Mouse (Mus musculus) 3T3-L1 (cell line): ENCODE measurements around the gene Tuft1.

Source experiments
- DNase-seq: peaks from one replicate; pipeline ENCODE4 v3.0.0-alpha.2; 2015; ENCODE audit warnings: low read depth, low spot score

The Tuft1 gene

GRCm38 (mm10) chr3:94597224-94597779 lies 61.4 kb downstream of the Tuft1 start:
- DNase-seq, result no peak

- DNase-seq, result no peak
Observed at GRCm38 (mm10) chr3:94595871-94596287, 62.8 kb downstream of the Tuft1 start.

GRCm38 (mm10) chr3:94591066-94591465 lies 67.6 kb downstream of the Tuft1 start:
- DNase-seq, result no peak

- DNase-seq, result peak; percentile 84
Observed at GRCm38 (mm10) chr3:94587962-94588361, 70.7 kb downstream of the Tuft1 start.

- DNase-seq, result no peak
Observed at GRCm38 (mm10) chr3:94582944-94583343, 75.7 kb downstream of the Tuft1 start.

GRCm38 (mm10) chr3:94582456-94582891 lies 76.2 kb downstream of the Tuft1 start, which contains the start of gene Snx27:
TSS of gene Snx27 (minus strand) at chr3:94582716.
- DNase-seq, result peak; percentile 98

- DNase-seq, result peak; percentile 52
Observed at GRCm38 (mm10) chr3:94581793-94582455, 76.7 kb downstream of the Tuft1 start.

- peak; percentile 41 for DNase-seq
Observed at GRCm38 (mm10) chr3:94581138-94581780, 77.4 kb downstream of the Tuft1 start.

- no peak for DNase-seq
Observed at GRCm38 (mm10) chr3:94574506-94574905, 84.2 kb downstream of the Tuft1 start.

- DNase-seq, result no peak
Observed at GRCm38 (mm10) chr3:94567242-94567641, 91.4 kb downstream of the Tuft1 start.

- peak; percentile 93 for DNase-seq
Observed at GRCm38 (mm10) chr3:94565557-94565956, 93.1 kb downstream of the Tuft1 start.

- DNase-seq, result no peak
Observed at GRCm38 (mm10) chr3:94565127-94565526, 93.5 kb downstream of the Tuft1 start.

GRCm38 (mm10) chr3:94564356-94565010 lies 94.2 kb downstream of the Tuft1 start:
- peak; percentile 58 for DNase-seq

GRCm38 (mm10) chr3:94563163-94563562 lies 95.5 kb downstream of the Tuft1 start:
- DNase-seq, result no peak
